Mouse (Mus musculus): Measurements from ENCODE around the gene Tnpo2. TPM values are rescaled to one million over a fixed set of nuclear protein-coding genes. Genes with fewer than 3 reads are reported as not detected.

Tnpo2 gene
- total RNA-seq (2021), result 10 to 100 TPM; 26.8 to 28.4 TPM
- 26.8 and 34.8 TPM in 2 replicates for polyA plus RNA-seq (2012; rRNA removed)
- long read RNA-seq, full-length matches to known transcripts, result 2 of 5 reads
- long read RNA-seq, partial matches to known transcripts, result 0 of 5 reads
- long read RNA-seq, other reads (novel, unspliced or antisense), result 3 of 5 reads

DNA sequence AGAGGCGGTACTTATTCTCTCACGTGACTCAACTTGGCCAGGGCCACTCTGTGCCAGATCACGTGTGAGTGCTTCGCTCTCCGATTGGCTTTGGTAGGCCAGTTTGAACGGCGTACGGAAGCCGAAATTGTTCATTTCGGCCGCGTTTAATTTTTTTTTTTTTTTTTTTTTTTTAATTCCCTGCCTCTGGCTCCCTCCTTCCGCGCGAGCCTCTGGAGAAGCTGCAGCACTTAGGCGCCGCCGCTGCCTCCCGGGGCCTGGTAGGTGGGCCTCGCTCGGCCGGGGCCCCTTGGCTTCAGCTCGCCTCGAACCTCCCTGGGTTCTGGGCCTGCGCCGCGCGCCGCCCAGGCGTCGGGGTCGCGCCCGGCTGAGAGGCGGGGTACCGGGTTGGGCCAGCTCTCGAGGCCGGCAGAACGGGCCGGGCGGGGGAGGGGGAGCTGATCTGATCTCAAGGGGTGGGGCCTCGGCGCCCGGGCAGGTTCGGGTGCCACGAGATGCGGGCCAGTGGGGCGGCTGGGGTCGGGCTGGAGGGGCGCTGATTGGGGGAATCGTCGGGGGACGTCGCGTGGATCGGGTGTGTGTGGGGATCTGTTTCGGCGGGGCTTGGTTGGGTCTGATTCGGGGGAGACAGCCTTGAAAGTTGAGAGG, at the start of gene Tnpo2:
Gene Tnpo2, plus strand, starts transcription at position 198 of the 648 bp plus-strand sequence.
- under 1% methylated on average over 59 of the region's 59 CpGs for WGBS
- peak; percentile 87 to 92 for DNase-seq
- Histone ChIP-seq H3K36me3 (ENCODE audit: control insufficient read depth, insufficient read depth, low read length) (peaks cover 9% of the 10 kb centered on the region), H3K27ac (peak within 1 kb of the TSS; percentile 96), H3K79me2 (replicated peaks; ENCODE audit: control insufficient read depth, insufficient read depth, low read length) (peaks cover 5% of the 10 kb centered on the region), H3K4me1 (ENCODE audit: control insufficient read depth, insufficient read depth, low read length) (peaks cover 7% of the 10 kb centered on the region), H3K9ac (ENCODE audit: low read depth, low read length) (peak within 1 kb of the TSS; percentile 94), H3K27me3 (ENCODE audit: control insufficient read depth, insufficient read depth, low read length) (no peaks in the 10 kb centered on the region), H3K4me3 (peak within 1 kb of the TSS; percentile 76)
- intact Hi-C loops (cut with DNase I), result loop anchor here (5.0 kb wide), 1 partner anchor 35 kb away; the partner anchor contains the start of gene Dhps
- peak; percentile 64; the same call in 1 of the 2 replicates for TF ChIP-seq EP300 (IDR thresholded peaks at IDR 0.05; ENCODE audit: insufficient read depth, low read depth, low read length)
- no peak for TF ChIP-seq CTCF (IDR thresholded peaks at IDR 0.05)

DNA sequence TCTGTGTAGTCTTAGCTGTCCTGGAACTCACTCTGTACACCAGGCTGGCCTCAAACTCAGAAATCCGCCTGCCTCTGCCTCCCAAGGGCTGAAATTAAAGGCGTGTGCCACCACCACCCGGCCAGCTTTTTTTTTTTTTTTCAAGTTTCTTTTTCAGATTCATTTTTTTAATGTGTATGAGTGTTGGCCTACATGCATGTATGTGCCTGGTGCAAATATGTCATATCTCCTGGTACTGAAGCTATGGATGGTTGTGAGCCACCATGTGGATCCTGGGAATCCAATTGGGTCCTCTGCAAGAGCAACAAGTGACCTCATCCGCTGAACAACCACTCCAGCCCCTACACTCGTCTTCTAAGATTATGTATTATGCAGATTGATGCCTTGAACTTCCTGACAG, 49.3 kb upstream of the Tnpo2 start:
- H3K9ac ChIP-seq (ENCODE audit: low read depth, low read length), result no peak overlapping the region
- TF ChIP-seq POLR2A (IDR thresholded peaks at IDR 0.05; ENCODE audit: insufficient read depth, low read depth, low read length), result no peak
- TF ChIP-seq CTCF (IDR thresholded peaks at IDR 0.05), result no peak
- no peak for TF ChIP-seq EP300 (IDR thresholded peaks at IDR 0.05; ENCODE audit: insufficient read depth, low read depth, low read length)
- H3K79me2 ChIP-seq (replicated peaks; ENCODE audit: control insufficient read depth, insufficient read depth, low read length), result no peaks in the 10 kb centered on the region
- H3K27me3 ChIP-seq (ENCODE audit: control insufficient read depth, insufficient read depth, low read length), result no peaks in the 10 kb centered on the region
- H3K4me3 ChIP-seq, result no peak overlapping the region
- no peaks in the 10 kb centered on the region for H3K36me3 ChIP-seq (ENCODE audit: control insufficient read depth, insufficient read depth, low read length)
- WGBS, result 88% methylated on average over 5 of the region's 5 CpGs
- H3K27ac ChIP-seq, result no peak overlapping the region
- no peak for DNase-seq
- intact Hi-C loops (cut with DNase I), result no loop called here
- H3K4me1 ChIP-seq (ENCODE audit: control insufficient read depth, insufficient read depth, low read length), result peaks cover 17% of the 10 kb centered on the region

DNA sequence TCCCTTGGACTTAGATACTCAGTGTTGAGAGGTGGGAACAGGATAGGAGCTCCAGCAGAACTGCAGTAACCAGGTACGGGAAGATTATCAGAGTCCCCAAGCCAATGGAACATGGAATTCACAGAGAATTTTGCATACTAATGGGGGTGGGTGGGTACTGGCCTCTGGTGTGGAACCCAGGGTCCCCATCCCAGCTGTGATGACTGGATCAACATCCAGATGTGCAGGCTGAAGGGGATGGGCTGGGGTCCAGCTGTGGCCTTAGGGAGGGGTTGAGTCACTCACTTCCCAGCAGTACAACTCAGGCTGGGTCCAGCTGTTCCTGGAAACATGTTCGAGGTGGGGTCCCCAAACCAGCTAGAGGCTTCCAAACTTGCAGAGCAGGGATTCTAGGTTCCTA, 48.8 kb upstream of the Tnpo2 start:
- Histone ChIP-seq H3K4me1 (ENCODE audit: control insufficient read depth, insufficient read depth, low read length) (peaks cover 17% of the 10 kb centered on the region), H3K27ac (no peak overlapping the region), H3K9ac (ENCODE audit: low read depth, low read length) (no peak overlapping the region), H3K36me3 (ENCODE audit: control insufficient read depth, insufficient read depth, low read length) (no peaks in the 10 kb centered on the region), H3K79me2 (replicated peaks; ENCODE audit: control insufficient read depth, insufficient read depth, low read length) (no peaks in the 10 kb centered on the region), H3K4me3 (no peak overlapping the region), H3K27me3 (ENCODE audit: control insufficient read depth, insufficient read depth, low read length) (no peaks in the 10 kb centered on the region)
- DNase-seq, result peak; percentile 58 to 61
- TF ChIP-seq POLR2A (IDR thresholded peaks at IDR 0.05; ENCODE audit: insufficient read depth, low read depth, low read length) (no peak), EP300 (IDR thresholded peaks at IDR 0.05; ENCODE audit: insufficient read depth, low read depth, low read length) (no peak), CTCF (IDR thresholded peaks at IDR 0.05) (no peak)
- WGBS, result 66% methylated on average over 2 of the region's 2 CpGs
- intact Hi-C loops (cut with DNase I), result loop anchor here (2.0 kb wide), 1 partner anchor 323 kb away; no protein-coding TSS in a partner anchor

DNA sequence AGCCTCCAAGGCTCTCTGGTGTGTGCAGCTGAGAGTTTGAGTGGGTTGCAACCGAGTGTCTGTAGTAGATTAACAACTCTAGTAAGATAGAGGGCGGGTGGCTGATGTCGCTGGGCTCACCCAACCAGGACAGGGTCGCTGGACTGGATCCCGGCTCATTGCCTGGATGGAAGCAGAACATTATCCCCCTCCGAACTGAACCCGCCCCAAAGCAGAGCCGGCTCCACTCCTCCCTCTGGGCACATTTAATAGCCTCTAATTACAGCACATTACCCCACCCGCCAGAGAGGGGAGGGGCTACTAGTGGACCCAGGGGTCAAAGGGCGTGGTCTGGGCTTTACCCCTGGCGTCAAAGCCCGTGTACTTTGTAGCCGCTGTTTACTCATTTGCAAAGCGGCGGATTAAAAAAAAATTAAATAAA, 47.4 kb upstream of the Tnpo2 start:
- H3K79me2 ChIP-seq (replicated peaks; ENCODE audit: control insufficient read depth, insufficient read depth, low read length), result no peaks in the 10 kb centered on the region
- H3K4me3 ChIP-seq, result peak overlapping the region; percentile 0; the same call in 1 of the 2 replicates
- TF ChIP-seq POLR2A (IDR thresholded peaks at IDR 0.05; ENCODE audit: insufficient read depth, low read depth, low read length), result no peak
- TF ChIP-seq CTCF (IDR thresholded peaks at IDR 0.05), result no peak
- TF ChIP-seq EP300 (IDR thresholded peaks at IDR 0.05; ENCODE audit: insufficient read depth, low read depth, low read length), result no peak
- peaks cover 13% of the 10 kb centered on the region for H3K4me1 ChIP-seq (ENCODE audit: control insufficient read depth, insufficient read depth, low read length)
- DNase-seq, result peak; percentile 69 to 75
- no peaks in the 10 kb centered on the region for H3K36me3 ChIP-seq (ENCODE audit: control insufficient read depth, insufficient read depth, low read length)
- no peaks in the 10 kb centered on the region for H3K27me3 ChIP-seq (ENCODE audit: control insufficient read depth, insufficient read depth, low read length)
- intact Hi-C loops (cut with DNase I), result loop anchor here (1.0 to 2.0 kb wide), 2 partner anchors 15 to 325 kb away; no protein-coding TSS in a partner anchor
- no peak overlapping the region for H3K9ac ChIP-seq (ENCODE audit: low read depth, low read length)
- 16% methylated on average over 15 of the region's 15 CpGs for WGBS
- peak overlapping the region; percentile 89 for H3K27ac ChIP-seq

DNA sequence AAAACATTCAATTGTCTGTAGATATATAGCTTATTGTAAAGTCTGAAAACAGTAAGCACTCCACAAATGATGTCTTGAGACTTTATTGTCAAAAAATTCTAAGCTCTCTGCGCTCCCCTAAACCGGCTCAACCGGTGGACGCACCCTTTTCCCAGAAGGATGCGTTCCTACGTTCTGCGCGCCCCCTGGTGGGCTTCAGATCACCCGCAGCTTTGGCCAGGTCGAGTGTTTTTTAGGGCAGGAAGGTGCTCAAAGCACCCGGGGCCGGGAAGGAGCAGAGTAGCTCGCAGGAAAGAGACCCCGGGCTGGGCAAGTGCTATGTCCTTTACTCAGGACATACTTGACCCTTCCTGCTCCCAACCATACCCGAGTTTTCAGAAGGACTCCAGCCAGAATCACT, 46.9 kb upstream of the Tnpo2 start:
- H3K9ac ChIP-seq (ENCODE audit: low read depth, low read length), result peak overlapping the region; percentile 64
- H3K36me3 ChIP-seq (ENCODE audit: control insufficient read depth, insufficient read depth, low read length), result no peaks in the 10 kb centered on the region
- WGBS, result under 1% methylated on average over 15 of the region's 15 CpGs
- TF ChIP-seq CTCF (IDR thresholded peaks at IDR 0.05) (peak; percentile 67), EP300 (IDR thresholded peaks at IDR 0.05; ENCODE audit: insufficient read depth, low read depth, low read length) (peak; percentile 89), POLR2A (IDR thresholded peaks at IDR 0.05; ENCODE audit: insufficient read depth, low read depth, low read length) (no peak)
- H3K4me3 ChIP-seq, result peak overlapping the region; percentile 58
- peak overlapping the region; percentile 89 for H3K27ac ChIP-seq
- peaks cover 10% of the 10 kb centered on the region for H3K4me1 ChIP-seq (ENCODE audit: control insufficient read depth, insufficient read depth, low read length)
- H3K79me2 ChIP-seq (replicated peaks; ENCODE audit: control insufficient read depth, insufficient read depth, low read length), result no peaks in the 10 kb centered on the region
- no peaks in the 10 kb centered on the region for H3K27me3 ChIP-seq (ENCODE audit: control insufficient read depth, insufficient read depth, low read length)
- intact Hi-C loops (cut with DNase I), result loop anchor here (1.0 to 2.0 kb wide), 2 partner anchors 16 to 325 kb away; no protein-coding TSS in a partner anchor
- peak; percentile 93 to 95 for DNase-seq

DNA sequence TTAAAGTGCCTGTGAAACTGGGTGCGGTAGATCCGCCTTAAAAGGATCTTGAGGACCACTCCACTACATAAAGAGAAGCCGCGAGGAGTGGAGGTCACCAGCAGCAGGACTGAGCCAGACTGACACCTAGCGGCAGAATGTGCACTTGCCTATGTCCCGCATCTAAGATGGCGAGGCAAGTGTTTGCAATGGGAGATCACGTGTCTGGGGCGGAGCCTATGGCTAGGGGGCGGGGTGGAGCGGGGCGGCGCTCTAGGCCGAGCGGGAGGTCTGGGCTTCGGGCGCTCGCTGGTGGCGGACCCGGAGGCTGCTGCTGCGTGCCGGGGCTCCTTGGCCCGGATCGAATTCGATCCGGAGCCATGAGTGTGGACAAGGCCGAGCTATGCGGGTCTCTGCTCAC, 46.4 kb upstream of the Tnpo2 start, which contains the start of gene Hook2:
Gene Hook2, plus strand, starts transcription at position 255 of the 400 bp plus-strand sequence.
- H3K4me3 ChIP-seq, result peak within 1 kb of the TSS; percentile 58
- H3K9ac ChIP-seq (ENCODE audit: low read depth, low read length), result peak within 1 kb of the TSS; percentile 64
- H3K79me2 ChIP-seq (replicated peaks; ENCODE audit: control insufficient read depth, insufficient read depth, low read length), result no peaks in the 10 kb centered on the region
- TF ChIP-seq CTCF (IDR thresholded peaks at IDR 0.05), result peak; percentile 63
- TF ChIP-seq POLR2A (IDR thresholded peaks at IDR 0.05; ENCODE audit: insufficient read depth, low read depth, low read length), result peak; percentile 87
- TF ChIP-seq EP300 (IDR thresholded peaks at IDR 0.05; ENCODE audit: insufficient read depth, low read depth, low read length), result peak; percentile 98
- WGBS, result under 1% methylated on average over 28 of the region's 28 CpGs
- DNase-seq, result peak; percentile 96 to 97
- intact Hi-C loops (cut with DNase I), result no loop called here
- peaks cover 8% of the 10 kb centered on the region for H3K4me1 ChIP-seq (ENCODE audit: control insufficient read depth, insufficient read depth, low read length)
- H3K27me3 ChIP-seq (ENCODE audit: control insufficient read depth, insufficient read depth, low read length), result no peaks in the 10 kb centered on the region
- H3K36me3 ChIP-seq (ENCODE audit: control insufficient read depth, insufficient read depth, low read length), result no peaks in the 10 kb centered on the region
- peak within 1 kb of the TSS; percentile 89 for H3K27ac ChIP-seq

Data from heart, adult 2 months (tissue).